Mouse (Mus musculus) heart, adult 8-10 months (tissue): ENCODE measurements around the gene Heatr1. TPM values are rescaled to one million over a fixed set of nuclear protein-coding genes. Genes with fewer than 3 reads are reported as not detected.
"Not testable (repeated sequence)": the region's sequence is repeated elsewhere in the genome, so short reads cannot be mapped to it uniquely, and the experiment has no call there.

ENCODE experiments used
- DNase-seq: peaks from one replicate; pipeline ENCODE4 v3.0.0; 2022; ENCODE audit warnings: low spot score
- total RNA-seq, 4 experiments: library from RNA; stranded (reverse); gene quantifications; 2 replicates each; pipeline ENCODE4 v1.2.4; 2022

Heatr1 gene
- total RNA-seq, 4 experiments from 2014 or later = 13.0 to 18.1 (median 15.9) TPM

DNA sequence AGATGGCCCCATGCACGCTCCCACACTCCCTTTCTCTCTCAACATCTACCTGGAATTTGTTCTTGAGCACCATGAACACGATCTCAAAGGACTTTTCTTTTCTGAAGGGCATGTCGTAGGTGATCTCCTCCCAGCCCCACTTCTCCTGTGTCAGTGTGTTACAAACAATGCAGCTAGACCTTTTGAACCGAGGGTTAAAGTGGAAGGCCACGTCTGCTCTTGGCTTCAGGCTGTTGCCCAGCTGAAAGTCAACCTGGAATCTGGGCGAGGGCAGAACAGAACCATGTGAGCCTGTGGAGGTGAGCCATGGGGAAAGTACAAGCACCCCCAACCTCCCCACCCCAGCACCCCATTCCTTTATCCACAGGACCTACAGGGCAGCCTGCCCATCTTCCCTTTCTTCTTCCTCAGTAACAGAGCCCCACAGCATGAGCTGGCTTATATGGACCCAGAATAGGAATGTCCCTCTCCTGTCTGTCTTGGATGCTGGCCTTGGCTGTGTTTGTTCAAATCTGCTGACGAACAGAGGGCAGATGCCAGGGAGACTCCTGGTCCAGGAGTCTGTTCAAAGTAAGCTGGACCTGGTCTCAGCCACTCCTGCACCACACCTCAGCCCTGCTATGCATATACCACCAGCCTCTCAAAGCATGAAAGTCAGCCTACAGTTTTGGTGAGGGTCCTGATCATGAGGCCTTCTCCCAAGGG, 60.0 kb downstream of the Heatr1 start:
- no peak for DNase-seq

DNA sequence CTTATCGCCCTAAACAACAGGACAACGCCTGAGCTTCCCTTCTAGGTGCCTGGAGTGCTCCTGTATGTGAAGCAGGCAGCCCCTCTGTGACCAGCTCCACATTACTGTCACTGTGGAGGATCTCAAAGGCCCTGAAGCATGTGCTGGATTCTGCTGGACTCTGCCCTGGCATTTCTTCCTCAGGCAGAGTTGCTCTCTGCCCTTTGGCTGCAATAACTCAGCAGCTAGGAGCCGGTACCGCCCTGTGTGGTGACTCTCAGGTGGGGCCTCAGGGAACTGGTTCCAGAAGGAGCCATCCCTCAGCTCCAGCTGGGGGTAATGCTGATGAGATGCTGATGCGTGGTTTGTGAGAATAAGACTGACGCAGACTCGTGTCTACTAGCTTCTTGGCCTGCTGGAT, 61.9 kb downstream of the Heatr1 start:
- DNase-seq = no peak

DNA sequence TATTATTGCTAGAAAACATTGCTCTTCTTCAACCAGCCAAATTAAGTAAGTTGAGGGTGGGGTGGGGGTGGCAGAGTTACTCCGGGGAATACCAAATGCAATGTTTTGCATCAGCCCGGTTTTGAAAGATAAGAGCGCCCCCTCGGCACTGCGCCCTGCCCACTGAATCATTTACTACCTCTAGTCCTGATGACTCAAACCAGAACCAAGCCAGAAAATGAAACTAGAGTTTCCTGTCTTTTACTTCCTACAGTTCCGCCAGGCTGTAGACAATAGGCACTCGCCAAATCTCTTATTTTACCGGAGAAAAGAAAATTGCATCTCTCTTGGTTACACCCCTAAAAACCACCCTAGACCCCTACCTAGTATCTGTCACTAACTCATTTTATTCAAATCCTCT, 65.6 kb downstream of the Heatr1 start:
- DNase-seq = peak; percentile 78

DNA sequence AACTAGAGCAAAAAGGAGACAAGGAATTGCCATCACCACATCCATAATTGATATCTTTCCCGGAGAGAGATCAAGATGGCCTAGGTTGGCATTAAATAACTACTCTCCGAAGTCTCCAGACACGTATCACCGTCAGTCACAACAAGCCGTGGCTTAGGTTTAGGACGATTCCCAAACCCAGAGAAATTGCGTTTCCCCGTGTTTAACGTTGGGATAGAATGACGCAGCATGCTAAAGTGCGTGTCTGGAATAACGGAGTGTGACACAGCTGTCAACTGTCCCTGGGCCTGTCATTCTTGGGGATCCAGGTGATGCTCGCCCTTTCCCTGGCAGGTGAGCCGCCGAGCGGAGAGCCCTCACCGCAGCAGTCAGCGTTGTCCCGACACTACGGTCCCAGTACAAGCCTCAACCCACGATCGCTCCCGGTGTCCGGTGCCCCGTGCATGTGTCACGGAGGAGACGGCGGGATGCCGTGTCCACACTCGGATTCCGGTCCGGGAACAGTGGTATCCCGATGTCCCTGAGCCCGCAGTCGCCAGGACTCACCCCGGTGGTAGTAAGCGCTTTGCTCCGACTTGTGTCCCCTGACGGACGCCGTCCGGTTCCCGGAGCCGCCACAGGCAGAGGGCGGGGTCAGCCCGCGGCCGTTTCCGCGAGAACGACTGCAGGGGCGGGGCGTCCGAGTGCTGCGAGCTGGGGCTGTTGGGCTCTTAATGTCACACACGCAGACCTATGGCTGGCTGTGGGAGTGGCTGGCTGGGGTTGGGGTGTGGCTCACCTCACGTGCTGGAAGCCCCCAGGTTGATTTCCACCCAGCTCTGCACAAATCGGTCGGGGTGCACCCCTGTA, 66.3 kb downstream of the Heatr1 start:
- peak; percentile 96 for DNase-seq

DNA sequence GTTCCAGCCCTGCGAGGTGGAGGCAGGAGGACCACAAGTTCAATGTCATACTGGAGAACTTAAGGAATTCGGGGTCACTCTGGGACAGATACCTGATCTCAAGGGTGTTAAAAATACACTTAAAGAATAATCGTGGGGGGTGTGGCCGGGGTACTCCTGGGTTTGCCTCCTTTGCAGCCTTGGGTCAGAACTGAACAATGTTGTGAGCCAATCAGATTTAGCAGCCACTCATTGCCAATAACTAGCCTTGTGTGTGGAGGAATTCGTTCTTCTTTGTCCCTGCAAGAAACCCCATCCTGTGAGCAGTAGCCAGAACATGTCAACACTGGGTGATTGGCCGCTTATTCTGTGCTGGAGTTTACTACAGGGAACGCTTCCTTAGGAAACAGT, 66.9 kb downstream of the Heatr1 start:
- no peak for DNase-seq

DNA sequence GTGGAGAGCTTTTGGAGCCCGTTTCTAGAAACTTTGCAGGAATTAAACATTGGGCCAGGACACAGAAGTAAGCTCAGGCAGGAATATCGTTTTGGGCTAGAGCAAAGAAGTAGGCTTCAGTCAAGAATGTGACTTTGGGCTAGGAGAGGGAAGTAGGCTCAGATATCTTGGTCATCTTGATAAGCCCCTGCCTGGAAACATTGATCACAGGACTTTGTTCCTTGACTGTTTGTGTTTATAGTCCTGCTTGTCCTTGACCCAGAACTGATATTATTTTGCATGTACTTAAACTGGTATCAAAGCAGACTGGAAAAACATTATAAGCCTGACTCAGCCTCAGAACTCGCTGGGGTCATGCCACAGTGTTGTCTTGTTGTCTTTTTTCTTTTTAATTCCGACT, 67.8 kb downstream of the Heatr1 start:
- DNase-seq = no peak

DNA sequence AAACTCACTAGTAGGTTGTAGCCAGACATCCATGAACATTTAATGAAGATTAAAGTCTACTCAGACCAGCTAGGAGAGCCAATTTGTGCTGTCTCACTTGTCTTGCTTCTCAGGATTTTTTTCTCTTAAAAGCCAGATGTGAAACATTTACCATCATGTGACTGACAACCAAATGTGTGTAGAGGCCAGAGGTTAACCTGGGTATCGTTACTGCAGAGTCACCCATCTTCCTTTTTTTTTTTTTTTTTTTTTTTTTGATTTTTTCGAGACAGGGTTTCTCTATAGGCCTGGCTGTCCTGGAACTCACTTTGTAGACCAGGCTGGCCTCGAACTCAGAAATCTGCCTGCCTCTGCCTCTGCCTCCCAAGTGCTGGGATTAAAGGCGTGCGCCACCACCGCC, 69.3 kb downstream of the Heatr1 start:
- DNase-seq = not testable (repeated sequence)

DNA sequence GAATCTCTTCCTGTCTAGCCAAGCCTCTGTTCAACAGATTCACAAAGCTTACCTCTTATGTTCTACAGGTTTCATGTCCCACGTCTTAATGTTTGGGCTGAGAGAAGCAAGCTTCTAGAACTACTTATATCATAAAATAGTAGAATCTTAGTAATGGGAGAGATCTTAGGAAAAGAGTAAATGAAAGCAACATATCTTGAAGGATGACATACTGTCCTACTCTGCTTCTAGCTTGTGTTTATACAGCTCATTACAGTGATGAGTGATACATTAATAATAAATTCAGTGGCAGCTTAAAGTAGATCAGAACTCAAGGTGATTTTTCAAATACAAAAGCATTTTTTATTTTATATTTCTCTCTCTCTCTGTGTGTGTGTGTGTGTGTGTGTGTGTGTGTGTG, 70.0 kb downstream of the Heatr1 start, which contains the start of gene Lgals8:
Lgals8 (minus strand) TSS at position 101 of the 400 bp plus-strand sequence.
- no peak for DNase-seq

DNA sequence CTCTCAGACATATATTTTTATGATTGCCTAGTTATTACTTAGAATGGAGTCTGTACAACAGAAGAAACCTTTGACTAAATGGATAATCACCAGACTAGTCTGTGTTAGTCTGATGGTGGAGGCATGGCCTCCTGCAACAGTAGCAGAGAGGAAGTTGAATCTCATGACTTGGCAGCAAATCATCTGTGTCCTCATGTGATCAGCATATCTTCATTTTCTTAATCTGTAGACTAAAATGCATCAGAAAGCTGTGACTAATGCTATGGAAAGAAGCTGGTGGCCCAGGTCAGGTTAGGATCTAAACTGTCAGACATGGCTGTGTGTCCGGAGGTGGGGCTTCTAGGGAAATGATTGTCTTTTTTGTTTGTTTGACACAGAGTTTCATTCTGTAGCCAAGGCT, 73.7 kb downstream of the Heatr1 start:
- DNase-seq = peak; percentile 24

DNA sequence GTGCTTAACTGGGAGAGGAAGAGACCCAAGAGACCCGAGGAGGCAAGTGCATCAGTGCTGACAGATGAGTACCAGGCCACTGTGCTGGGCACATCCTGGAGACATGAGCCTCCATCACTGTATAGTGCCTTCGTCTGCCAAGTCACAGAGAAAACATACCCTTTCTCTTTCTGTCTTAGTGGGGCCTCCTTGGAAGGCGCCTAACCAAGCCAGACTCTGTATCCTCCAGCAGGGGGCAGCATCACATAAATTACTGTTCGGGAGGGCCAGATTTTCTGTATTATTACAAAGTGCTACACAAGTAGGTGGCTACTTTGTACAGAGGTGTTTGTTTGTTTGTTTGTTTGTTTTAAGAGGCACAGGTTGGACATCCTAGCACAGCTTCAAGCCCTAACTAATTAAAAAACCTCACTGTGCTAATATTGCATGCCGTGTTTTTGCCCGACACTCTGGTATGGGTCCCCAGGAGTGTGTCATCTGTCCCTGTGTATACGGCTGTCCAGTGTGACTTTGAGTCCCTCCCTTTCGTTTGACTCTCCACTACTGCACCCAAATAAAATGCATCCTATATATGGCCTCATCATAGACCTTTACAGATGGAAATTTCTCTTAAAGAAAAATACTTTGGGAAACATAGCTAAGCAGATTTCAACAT, 79.0 kb downstream of the Heatr1 start:
- DNase-seq = peak; percentile 71

DNA sequence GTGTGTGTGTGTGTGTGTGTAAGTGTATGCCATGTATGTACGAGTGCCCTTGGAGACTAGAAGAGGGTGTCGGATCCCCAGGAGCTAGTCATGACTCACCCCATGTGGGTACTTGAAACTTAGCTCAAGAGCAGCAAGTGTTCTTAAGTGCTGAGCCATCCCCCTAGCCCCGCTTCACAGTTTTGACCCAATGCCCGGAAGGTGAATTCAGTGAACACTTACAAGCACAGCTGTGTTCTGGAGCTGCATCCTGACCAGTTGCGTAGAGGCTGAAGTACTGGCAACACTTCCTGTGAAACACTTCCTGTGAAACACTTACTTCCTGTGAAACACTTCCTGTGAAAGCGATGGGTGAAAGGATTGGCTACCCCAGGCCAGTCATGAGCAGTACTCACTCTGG, 80.4 kb downstream of the Heatr1 start:
- no peak for DNase-seq

DNA sequence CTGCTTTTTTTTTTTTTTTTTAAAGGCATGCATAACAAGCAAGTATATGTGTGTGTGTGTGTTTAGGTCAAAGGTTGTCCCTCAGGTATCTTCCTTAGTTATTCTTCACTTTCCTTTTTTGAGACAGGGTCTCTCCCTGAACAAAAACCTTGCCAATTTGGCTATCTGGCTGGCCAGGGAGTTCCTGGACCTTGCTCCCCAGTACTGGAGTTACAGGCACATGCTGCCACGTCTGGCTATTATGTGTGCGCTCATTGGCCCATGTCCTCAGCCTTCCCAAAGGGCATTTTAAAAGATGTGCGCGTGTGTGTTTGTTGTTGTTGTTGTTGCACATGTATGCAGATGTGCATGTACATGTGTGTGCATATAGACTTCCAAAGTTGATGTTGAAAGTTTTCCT, 82.1 kb downstream of the Heatr1 start:
- no peak for DNase-seq

DNA sequence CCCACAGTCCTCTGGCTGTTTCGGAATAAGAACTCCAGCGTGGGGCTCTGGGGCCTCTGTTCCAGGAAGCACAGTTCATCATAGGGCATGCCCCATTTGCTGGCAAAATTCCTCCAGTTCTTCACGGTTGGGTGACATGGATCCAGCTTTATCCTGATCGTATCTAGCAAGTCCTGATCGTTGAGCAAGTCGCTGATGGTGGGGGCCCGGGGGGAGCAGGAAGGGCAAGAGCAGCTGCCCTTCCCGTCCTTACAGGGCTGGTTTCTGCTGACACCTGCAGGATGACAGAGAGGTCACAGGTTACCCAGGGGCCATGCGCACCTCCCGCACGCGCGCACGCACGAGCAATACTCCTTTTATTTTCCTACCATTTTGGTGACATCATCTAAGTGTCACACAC, 83.5 kb downstream of the Heatr1 start:
- no peak for DNase-seq

DNA sequence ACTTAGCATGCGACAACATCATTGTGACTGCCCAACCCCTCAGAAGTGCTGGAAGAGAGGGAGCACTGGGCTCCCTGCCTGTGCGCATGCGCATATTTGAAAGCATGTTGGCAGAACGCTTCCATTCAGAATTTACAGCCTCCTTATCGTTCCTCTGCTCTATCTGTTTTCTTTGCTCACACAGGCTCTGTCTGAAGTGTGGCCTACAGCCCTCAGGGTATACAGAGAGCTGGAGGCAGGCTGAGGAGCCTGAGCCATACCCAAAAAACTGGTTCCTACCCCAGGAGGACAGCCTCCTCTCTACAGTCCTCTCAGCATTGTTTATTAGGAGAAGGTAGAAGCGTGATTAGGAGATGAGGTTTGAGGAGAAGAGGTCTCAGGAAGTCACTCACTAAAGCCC, 85.0 kb downstream of the Heatr1 start:
- DNase-seq = no peak

DNA sequence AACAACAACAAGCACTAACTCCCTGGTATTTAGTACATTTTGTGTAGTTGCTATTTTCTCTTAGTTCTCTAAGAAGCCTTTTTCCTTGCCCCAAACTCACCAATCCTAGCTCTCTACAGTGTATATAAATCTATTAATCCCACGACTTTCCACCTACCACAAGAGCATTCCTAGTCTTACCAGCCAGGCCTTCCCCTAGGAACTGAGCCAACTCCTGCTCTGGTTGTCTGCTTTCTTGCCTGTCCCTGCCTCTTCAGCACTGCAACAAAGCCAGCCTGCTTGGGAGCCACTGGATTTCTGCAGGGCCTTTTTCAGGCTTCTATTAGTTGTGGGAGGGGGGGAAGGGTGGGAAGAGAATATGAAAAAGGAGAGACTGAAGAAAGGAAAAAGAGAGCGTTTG, 90.4 kb downstream of the Heatr1 start:
- no peak for DNase-seq

DNA sequence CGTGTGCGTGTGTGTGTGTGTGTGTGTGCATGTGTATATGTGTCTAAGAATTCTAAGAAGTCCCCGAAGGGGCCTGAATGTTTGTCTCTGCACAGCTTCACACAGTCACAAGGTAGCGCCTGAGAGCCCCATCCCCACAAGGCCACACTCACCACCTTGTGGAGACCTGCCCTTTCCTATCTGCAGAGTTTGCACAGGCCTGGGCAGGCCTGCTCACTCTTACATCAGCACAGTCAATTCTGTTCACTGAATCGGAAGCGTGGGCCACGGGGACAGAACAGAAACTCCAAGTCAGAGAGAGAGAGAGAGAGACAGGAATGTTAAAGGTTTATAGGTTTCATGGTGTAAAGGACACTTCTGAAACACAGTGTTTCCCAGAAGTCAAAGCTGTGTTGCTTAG, 90.8 kb downstream of the Heatr1 start:
- DNase-seq = no peak

Other genes with a start within 250 kb of the Heatr1 start
- gene Mtr, start 136.9 kb upstream of the Heatr1 start, total RNA-seq = 100 to 1,000 TPM in 2 of 4 experiments, 10 to 100 TPM in 2; 78.6 to 124 (median 104) TPM
- 1,000 to 10,000 TPM; 1,621 to 2,329 (median 1,848) TPM for gene Actn2, start 54.3 kb upstream of the Heatr1 start, total RNA-seq
- gene Lgals8, start 69.9 kb downstream of the Heatr1 start, total RNA-seq = 10 to 100 TPM; 34.5 to 41.1 (median 39.5) TPM
- under 1 TPM in 1 of 4 experiments, not detected in 3; 0.16 TPM for gene Edaradd, start 125.4 kb downstream of the Heatr1 start, total RNA-seq
- gene Ero1lb, start 170.8 kb downstream of the Heatr1 start, total RNA-seq = 1 to 10 TPM; 1.6 to 2.7 (median 2.4) TPM